Mouse (Mus musculus) MEL (cell line): ENCODE data around the gene Mtr. TPM values are rescaled to one million over a fixed set of nuclear protein-coding genes. Genes with fewer than 3 reads are reported as not detected.

Experiments
- DNase-seq: peaks from one replicate; pipeline ENCODE4 v3.0.0; 2011; ENCODE audit warnings: low read depth, low spot score
- H3K27ac ChIP-seq: 2 replicates; pipeline ENCODE4 v1.5.1; 2012; ENCODE audit warnings: low read depth, mild to moderate bottlenecking, control low read depth, low read length, moderate library complexity; ENCODE audit not compliant: control insufficient read depth
- H3K27me3 ChIP-seq, 2 experiments: fragments of 150-350 bp in 1 of 2; sonication (generic) in 1 of 2; 2 replicates each; pipeline ENCODE4 v1.6.1; 2012; ENCODE audit warnings: low read length in 2 of 2, mild to moderate bottlenecking in 2 of 2, improper control_type of control experiment in 1 of 2, moderate library complexity in 1 of 2; ENCODE audit not compliant: insufficient read depth in 2 of 2, control insufficient read depth in 1 of 2
- H3K36me3 ChIP-seq, 2 experiments: 2 replicates each; pipeline ENCODE4 v1.6.1; 2012 to 2014; ENCODE audit warnings: low read length in 2 of 2, improper control_type of control experiment in 1 of 2, inconsistent platforms in 1 of 2, mild to moderate bottlenecking in 1 of 2; ENCODE audit not compliant: insufficient read depth in 2 of 2, control insufficient read depth in 1 of 2
- H3K4me1 ChIP-seq, 2 experiments: fragments of 150-350 bp in 1 of 2; sonication (generic) in 1 of 2; 2 replicates each; pipeline ENCODE4 v1.6.1; 2012; ENCODE audit warnings: low read length in 2 of 2, improper control_type of control experiment in 1 of 2, mild to moderate bottlenecking in 1 of 2; ENCODE audit not compliant: insufficient read depth in 2 of 2, control insufficient read depth in 1 of 2
- H3K4me3 ChIP-seq, 2 experiments: fragments of 150-350 bp in 1 of 2; sonication (generic) in 1 of 2; 2 replicates each; pipeline ENCODE4 v1.5.1; 2012; ENCODE audit warnings: low read depth in 2 of 2, low read length in 2 of 2, mild to moderate bottlenecking in 2 of 2, moderate library complexity in 2 of 2, control low read depth in 1 of 2, improper control_type of control experiment in 1 of 2; ENCODE audit not compliant: control insufficient read depth in 1 of 2, insufficient read depth in 1 of 2
- H3K79me2 ChIP-seq: 2 replicates; pipeline ENCODE4 v1.6.1; 2012; ENCODE audit warnings: mild to moderate bottlenecking, low read length, moderate library complexity; ENCODE audit not compliant: control insufficient read depth, poor library complexity, insufficient read depth
- H3K9ac ChIP-seq: 2 replicates; pipeline ENCODE4 v1.6.1; 2012; ENCODE audit warnings: low read depth, mild to moderate bottlenecking, control low read depth, low read length, moderate library complexity; ENCODE audit not compliant: control insufficient read depth, poor library complexity, severe bottlenecking
- H3K9me3 ChIP-seq: fragments of 150-350 bp; sonication (generic); replicated peaks from 2 replicates; pipeline ENCODE4 v1.6.1; 2012; ENCODE audit warnings: mild to moderate bottlenecking, low read length, improper control_type of control experiment, moderate library complexity; ENCODE audit not compliant: insufficient read depth
- E2F4 ChIP-seq: IDR thresholded peaks from 2 replicates; pipeline ENCODE4 v1.6.1; 2011; ENCODE audit warnings: low read depth, low read length, improper control_type of control experiment, borderline replicate concordance
- EP300 ChIP-seq, 2 experiments: IDR thresholded peaks; 2 replicates each; pipeline ENCODE4 v1.6.1; 2011; ENCODE audit warnings: improper control_type of control experiment in 2 of 2, low read length in 2 of 2, low read depth in 1 of 2, mild to moderate bottlenecking in 1 of 2
- ETS1 ChIP-seq: IDR thresholded peaks from 2 replicates; pipeline ENCODE4 v1.6.1; 2012; ENCODE audit warnings: low read depth, mild to moderate bottlenecking, inconsistent platforms, low read length, improper control_type of control experiment, moderate library complexity
- MAFK ChIP-seq: IDR thresholded peaks from 2 replicates; pipeline ENCODE4 v1.6.1; 2011; ENCODE audit warnings: low read depth, mild to moderate bottlenecking, low read length, improper control_type of control experiment, borderline replicate concordance
- MAZ ChIP-seq: IDR thresholded peaks from 2 replicates; pipeline ENCODE4 v1.6.1; 2012; ENCODE audit warnings: low read depth, mild to moderate bottlenecking, inconsistent platforms, low read length, improper control_type of control experiment
- MEF2A ChIP-seq: IDR thresholded peaks from 2 replicates; pipeline ENCODE4 v1.6.1; 2014; ENCODE audit warnings: low read depth, mild to moderate bottlenecking, inconsistent platforms, low read length, improper control_type of control experiment; ENCODE audit not compliant: poor library complexity, insufficient replicate concordance, severe bottlenecking; ENCODE audit errors: extremely low read depth
- MXI1 ChIP-seq: IDR thresholded peaks from 2 replicates; pipeline ENCODE4 v1.6.1; 2011; ENCODE audit warnings: mild to moderate bottlenecking, low read depth, low read length, improper control_type of control experiment
- NELFE ChIP-seq: IDR thresholded peaks from 2 replicates; pipeline ENCODE4 v1.6.1; 2011; ENCODE audit warnings: low read depth, low read length, improper control_type of control experiment
- POLR2AphosphoS5 ChIP-seq: IDR thresholded peaks from 2 replicates; pipeline ENCODE4 v1.6.1; 2012; ENCODE audit warnings: low read depth, borderline replicate concordance, mild to moderate bottlenecking, inconsistent platforms, low read length, moderate library complexity, mixed read lengths
- SMC3 ChIP-seq: IDR thresholded peaks from 2 replicates; pipeline ENCODE4 v1.6.1; 2011; ENCODE audit warnings: low read depth, low read length, improper control_type of control experiment
- TCF12 ChIP-seq: IDR thresholded peaks from 2 replicates; pipeline ENCODE4 v1.6.1; 2014; ENCODE audit warnings: low read depth, mild to moderate bottlenecking, inconsistent platforms, low read length, improper control_type of control experiment, moderate library complexity
- USF2 ChIP-seq, 2 experiments: IDR thresholded peaks; 2 replicates each; pipeline ENCODE4 v1.6.1; 2011 to 2012; ENCODE audit warnings: improper control_type of control experiment in 2 of 2, low read length in 2 of 2, borderline replicate concordance in 1 of 2, inconsistent platforms in 1 of 2, low read depth in 1 of 2, mild to moderate bottlenecking in 1 of 2; ENCODE audit not compliant: insufficient read depth in 1 of 2
- ZC3H11A ChIP-seq: IDR thresholded peaks from 2 replicates; pipeline ENCODE4 v1.6.1; 2012; ENCODE audit warnings: low read depth, mild to moderate bottlenecking, inconsistent platforms, low read length, improper control_type of control experiment
- ZKSCAN1 ChIP-seq: IDR thresholded peaks from 2 replicates; pipeline ENCODE4 v1.6.1; 2012; ENCODE audit warnings: low read depth, mild to moderate bottlenecking, inconsistent platforms, low read length, improper control_type of control experiment, moderate library complexity
- ZMIZ1 ChIP-seq: IDR thresholded peaks from 2 replicates; pipeline ENCODE4 v1.6.1; 2012; ENCODE audit warnings: low read depth, mild to moderate bottlenecking, inconsistent platforms, low read length, improper control_type of control experiment, moderate library complexity
- polyA plus RNA-seq, 2 experiments: library from polyadenylated mRNA; stranded (reverse) in 1 of 2; unstranded in 1 of 2; fragments of >175 nt in 1 of 2; fragments of >200 nt in 1 of 2; gene quantifications; 2 replicates each; pipeline versions ENCODE4 v1.2.1 to v1.2.4; 2012; ENCODE audit warnings: low replicate concordance in 2 of 2, low read depth in 1 of 2; ENCODE audit not compliant: insufficient read length in 2 of 2, insufficient read depth in 1 of 2, missing spikeins in 1 of 2
- total RNA-seq: library from RNA; depleted of rRNA; stranded (reverse); fragments of 300-350 nt; gene quantifications from 2 replicates; pipeline ENCODE4 v1.2.3, GENCODE M21; 2012

Gene Mtr
- total and polyA plus RNA-seq, 3 experiments, result 25.5 to 53.0 (median 32.2) TPM

GRCm38 (mm10) chr13:12218603-12219002 is 39.3 kb downstream of the Mtr start:
- Histone ChIP-seq H3K4me3 (no peak overlapping the region), H3K27ac (no peak overlapping the region), H3K9me3 (no peaks in the 10 kb centered on the region), H3K27me3 (no peaks in the 10 kb centered on the region), H3K4me1 (no peaks in the 10 kb centered on the region)
- no peak for DNase-seq
- TF ChIP-seq SMC3, result no peak
- TF ChIP-seq MAFK, result no peak
- TF ChIP-seq TCF12, result no peak
- TF ChIP-seq ZKSCAN1, result no peak
- TF ChIP-seq MEF2A, result no peak
- no peak for TF ChIP-seq MXI1
- TF ChIP-seq, all 39 proteins: peak for 0
- no peak overlapping the region for H3K9ac ChIP-seq
- H3K79me2 ChIP-seq, result no peaks in the 10 kb centered on the region
- H3K36me3 ChIP-seq, result peaks cover 0 to 25% of the 10 kb centered on the region in 2 experiments; a peak in 2 of 4 replicates

GRCm38 (mm10) chr13:12214922-12215321 is 43.0 kb downstream of the Mtr start:
- no peaks in the 10 kb centered on the region for H3K9me3 ChIP-seq
- no peak overlapping the region for H3K4me3 ChIP-seq
- no peaks in the 10 kb centered on the region for H3K4me1 ChIP-seq
- H3K36me3 ChIP-seq, result peaks cover 0 to 25% of the 10 kb centered on the region in 2 experiments; a peak in 2 of 4 replicates
- no peak for DNase-seq
- no peak for TF ChIP-seq USF2 (IDR thresholded peaks at IDR 0.05; ENCODE audit: borderline replicate concordance in 1 of 2, insufficient read depth in 1 of 2, low read depth in 1 of 2, low read length in 2 of 2)
- TF ChIP-seq MAZ, result no peak
- TF ChIP-seq E2F4, result no peak
- no peak for TF ChIP-seq ETS1
- TF ChIP-seq POLR2AphosphoS5, result no peak
- no peak for TF ChIP-seq SMC3
- TF ChIP-seq ZC3H11A, result no peak
- no peak for TF ChIP-seq EP300 (IDR thresholded peaks at IDR 0.05; ENCODE audit: low read depth in 1 of 2, low read length in 2 of 2)
- TF ChIP-seq NELFE, result no peak
- no peak for TF ChIP-seq ZMIZ1
- TF ChIP-seq MXI1, result no peak
- H3K27ac ChIP-seq, result no peak overlapping the region
- no peak overlapping the region for H3K9ac ChIP-seq
- no peaks in the 10 kb centered on the region for H3K79me2 ChIP-seq
- H3K27me3 ChIP-seq, result no peaks in the 10 kb centered on the region
